Mouse (Mus musculus) bone marrow macrophage, adult 2 months (primary cell): ENCODE results near the gene Serinc5.

ENCODE experiments used
- CTCF ChIP-seq: IDR thresholded peaks from 2 replicates; pipeline ENCODE4 v1.5.1; 2012; ENCODE audit warnings: low read depth, mild to moderate bottlenecking, low read length, moderate library complexity
- POLR2A ChIP-seq: IDR thresholded peaks from 2 replicates; pipeline ENCODE4 v1.6.1; 2012; ENCODE audit warnings: mild to moderate bottlenecking, low read depth, low read length, borderline replicate concordance

DNA sequence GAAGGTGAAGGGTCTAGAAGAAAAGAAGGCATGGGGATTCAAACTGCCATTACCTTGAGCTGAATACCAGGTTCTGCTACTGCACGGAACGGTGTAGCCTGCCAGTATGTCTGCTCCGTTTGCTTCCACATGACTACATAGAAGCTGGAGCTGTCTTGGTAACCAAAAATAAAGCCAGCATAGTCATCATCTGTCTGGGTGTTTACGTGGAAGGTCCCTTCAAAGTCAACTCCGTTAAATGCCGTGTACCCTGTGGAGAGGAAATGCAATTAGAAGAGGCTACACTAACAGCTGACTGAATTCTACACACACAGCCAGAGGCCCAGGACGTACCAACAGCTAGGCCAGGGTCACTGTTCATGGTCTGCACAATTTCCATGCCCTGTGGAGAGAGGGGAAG, 144.1 kb downstream of the Serinc5 start:
- TF ChIP-seq POLR2A (no peak), CTCF (no peak)
